Mouse (Mus musculus) testis, adult 2 months (tissue): ENCODE results near the gene Kcnj8.
"Not testable (repeated sequence)": the region's sequence is repeated elsewhere in the genome, so short reads cannot be mapped to it uniquely, and the experiment has no call there.

Source experiments
- CTCF ChIP-seq: fragments of 200-500 bp; IDR thresholded peaks from 2 replicates; pipeline ENCODE4 v1.5.1; 2012; ENCODE audit warnings: low read depth, mild to moderate bottlenecking, inconsistent platforms, low read length, moderate library complexity; ENCODE audit not compliant: control insufficient read depth, insufficient read depth, insufficient replicate concordance
- POLR2A ChIP-seq: fragments of 200-500 bp; IDR thresholded peaks from 2 replicates; pipeline ENCODE4 v1.6.1; 2012; ENCODE audit warnings: low read depth, mild to moderate bottlenecking, inconsistent platforms, low read length, moderate library complexity; ENCODE audit not compliant: control insufficient read depth

GRCm38 (mm10) chr6:142515379-142515778 lies 56.0 kb downstream of the Kcnj8 start:
- TF ChIP-seq CTCF, POLR2A: not testable (repeated sequence)
